Mouse (Mus musculus) kidney, adult 2 months (tissue): ENCODE measurements around the gene Fras1.

Experiments
- CTCF ChIP-seq: fragments of 200-500 bp; conservative IDR thresholded peaks from 2 replicates; pipeline ENCODE4 v1.5.1; 2011; ENCODE audit warnings: low read depth, mild to moderate bottlenecking, control low read depth, low read length, moderate library complexity, mixed read lengths; ENCODE audit not compliant: insufficient read depth, insufficient read length
- POLR2A ChIP-seq: fragments of 200-500 bp; IDR thresholded peaks from one replicate; pipeline ENCODE4 v1.6.1; 2011; ENCODE audit warnings: low read depth, low read length, control low read depth

DNA sequence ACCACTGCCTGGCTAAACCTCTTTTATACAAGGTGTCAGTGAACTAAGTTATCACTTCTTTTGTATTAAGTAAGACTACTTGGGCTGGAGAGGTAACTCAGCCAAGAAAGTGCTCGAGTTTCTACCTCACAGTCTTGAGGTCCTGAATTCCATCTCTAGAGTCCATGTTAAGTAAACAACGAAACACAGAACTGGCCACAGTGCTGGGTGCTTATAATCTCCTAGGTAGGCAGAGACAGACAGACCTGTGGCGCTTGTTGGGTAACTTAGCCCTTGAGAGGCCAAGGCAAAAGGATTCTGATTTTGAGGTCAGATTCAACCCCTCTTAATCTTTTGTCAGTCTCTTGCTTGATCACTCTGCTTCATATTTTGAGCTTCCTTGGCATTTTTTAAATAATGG is 156.8 kb downstream of the Fras1 start:
- TF ChIP-seq POLR2A (no peak), CTCF (no peak)
